Mouse (Mus musculus) thymus, adult 2 months (tissue): ENCODE data around the gene Adamtsl3. TPM values are rescaled to one million over a fixed set of nuclear protein-coding genes. Genes with fewer than 3 reads are reported as not detected.
"Not testable (repeated sequence)": the region's sequence is repeated elsewhere in the genome, so short reads cannot be mapped to it uniquely, and the experiment has no call there.

ENCODE experiments used
- DNase-seq: peaks from one replicate; pipeline ENCODE4 v3.0.0; 2021
- H3K27ac ChIP-seq: fragments of 200-500 bp; 2 replicates; pipeline ENCODE4 v1.5.1; 2012; ENCODE audit warnings: low read length, control low read depth; ENCODE audit not compliant: control insufficient read depth, insufficient read depth
- H3K27me3 ChIP-seq: fragments of 200-500 bp; 2 replicates; pipeline ENCODE4 v1.6.1; 2012; ENCODE audit warnings: mild to moderate bottlenecking, low read length, moderate library complexity, mixed read lengths; ENCODE audit not compliant: control insufficient read depth, insufficient read depth
- H3K36me3 ChIP-seq: fragments of 200-500 bp; 2 replicates; pipeline ENCODE4 v1.6.1; 2012; ENCODE audit warnings: mild to moderate bottlenecking, low read length, moderate library complexity; ENCODE audit not compliant: control insufficient read depth, insufficient read depth
- H3K4me1 ChIP-seq: fragments of 200-500 bp; replicated peaks from 2 replicates; pipeline ENCODE4 v1.6.1; 2012; ENCODE audit warnings: low read length; ENCODE audit not compliant: control insufficient read depth, insufficient read depth
- H3K4me3 ChIP-seq: fragments of 200-500 bp; 2 replicates; pipeline ENCODE4 v1.5.1; 2012; ENCODE audit warnings: mild to moderate bottlenecking, low read length, control low read depth, moderate library complexity; ENCODE audit not compliant: control insufficient read depth, insufficient read depth
- CTCF ChIP-seq: fragments of 200-500 bp; IDR thresholded peaks from 2 replicates; pipeline ENCODE4 v1.5.1; 2012; ENCODE audit warnings: mild to moderate bottlenecking, control low read depth, low read length, moderate library complexity, borderline replicate concordance; ENCODE audit not compliant: control insufficient read depth, poor library complexity, insufficient read depth; ENCODE audit errors: extremely low read depth
- POLR2A ChIP-seq: fragments of 200-500 bp; IDR thresholded peaks from 2 replicates; pipeline ENCODE4 v1.6.1; 2012; ENCODE audit warnings: mild to moderate bottlenecking, low read length, control low read depth, moderate library complexity; ENCODE audit not compliant: control insufficient read depth, poor library complexity, insufficient read depth; ENCODE audit errors: extremely low read depth
- WGBS: fragments of 180-500 bp; shearing (Covaris S2); methylation state at CpG from one replicate; pipeline ENCODE4 v1.1.7; 2018; 5-methylcytosine and 5-hydroxymethylcytosine counted together
- polyA plus RNA-seq: library from polyadenylated mRNA; depleted of rRNA; stranded (reverse); fragments of >200 nt; gene quantifications from 2 replicates; pipeline ENCODE4 v1.2.3, GENCODE M21; 2012

Adamtsl3 gene
- polyA plus RNA-seq, 1 experiment, result 0.51 TPM

GRCm38 (mm10) chr7:82396869-82397268 lies 61.4 kb downstream of the Adamtsl3 start:
- DNase-seq, result no peak
- 70% methylated on average over 5 of the region's 5 CpGs for WGBS
- Histone ChIP-seq H3K27ac (no peak overlapping the region), H3K36me3 (no peaks in the 10 kb centered on the region), H3K4me3 (no peak overlapping the region), H3K4me1 (0 out of 2 replicates have a peak, but pooled peaks cover 2% of the 10 kb centered on the region), H3K27me3 (no peaks in the 10 kb centered on the region)
- TF ChIP-seq CTCF (no peak), POLR2A (no peak)

DNA sequence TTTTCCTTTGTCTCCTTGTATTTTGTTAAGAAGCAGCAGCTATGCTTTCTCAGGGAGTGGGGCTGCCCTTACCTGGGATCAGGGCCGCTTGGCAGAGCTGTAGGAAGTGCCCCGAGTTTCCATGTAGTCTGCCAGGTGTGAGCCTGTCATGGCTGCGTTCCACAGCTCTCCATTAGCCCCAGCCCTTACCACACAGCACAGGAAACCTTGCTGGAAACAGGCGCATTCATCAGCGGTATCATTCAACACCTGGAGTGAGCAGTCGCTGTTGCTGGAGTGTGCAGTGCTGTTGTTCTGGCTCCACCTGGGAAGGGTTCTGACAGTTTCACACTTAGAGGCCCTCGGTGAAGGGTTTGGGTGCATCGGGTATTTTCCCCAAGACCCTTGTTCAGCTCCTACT lies 62.1 kb downstream of the Adamtsl3 start:
- no peaks in the 10 kb centered on the region for H3K27me3 ChIP-seq
- no peak for TF ChIP-seq POLR2A
- TF ChIP-seq CTCF, result no peak
- DNase-seq, result no peak
- 0 out of 2 replicates have a peak, but pooled peaks cover 2% of the 10 kb centered on the region for H3K4me1 ChIP-seq
- WGBS, result 70% methylated on average over 8 of the region's 8 CpGs
- no peak overlapping the region for H3K4me3 ChIP-seq
- H3K36me3 ChIP-seq, result no peaks in the 10 kb centered on the region
- H3K27ac ChIP-seq, result no peak overlapping the region

DNA sequence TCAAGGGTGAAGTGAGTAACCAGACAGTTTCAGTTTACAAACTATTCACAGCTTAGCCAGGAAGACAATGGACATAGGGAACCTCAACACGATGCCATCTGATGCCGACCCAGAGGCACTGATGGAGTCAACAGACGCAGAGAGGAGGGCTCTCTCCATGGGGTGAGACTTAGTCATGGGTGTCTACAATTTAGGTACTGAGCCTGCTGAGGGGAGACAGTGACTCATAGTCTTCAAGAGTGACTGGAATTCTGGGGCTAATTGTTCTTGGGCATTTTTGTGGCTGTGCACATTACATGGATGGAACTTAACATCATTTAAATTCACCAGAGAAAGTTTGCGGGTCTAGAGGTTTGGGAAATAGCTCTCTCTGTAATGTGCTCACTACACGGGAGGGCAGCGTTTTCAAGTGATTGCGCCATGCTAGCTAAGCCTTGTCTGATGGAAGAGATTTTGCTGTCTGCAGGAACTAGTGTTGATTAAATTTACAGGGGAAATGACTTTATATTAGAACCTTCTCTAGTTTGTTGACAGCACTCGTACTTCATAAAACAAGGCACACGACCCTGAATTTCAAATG lies 70.1 kb downstream of the Adamtsl3 start:
- 92% methylated on average over 9 of the region's 9 CpGs for WGBS
- Histone ChIP-seq H3K36me3 (no peaks in the 10 kb centered on the region), H3K4me3 (no peak overlapping the region), H3K27ac (no peak overlapping the region), H3K4me1 (no peaks in the 10 kb centered on the region), H3K27me3 (no peaks in the 10 kb centered on the region)
- TF ChIP-seq POLR2A, result no peak
- no peak for TF ChIP-seq CTCF
- no peak for DNase-seq

DNA sequence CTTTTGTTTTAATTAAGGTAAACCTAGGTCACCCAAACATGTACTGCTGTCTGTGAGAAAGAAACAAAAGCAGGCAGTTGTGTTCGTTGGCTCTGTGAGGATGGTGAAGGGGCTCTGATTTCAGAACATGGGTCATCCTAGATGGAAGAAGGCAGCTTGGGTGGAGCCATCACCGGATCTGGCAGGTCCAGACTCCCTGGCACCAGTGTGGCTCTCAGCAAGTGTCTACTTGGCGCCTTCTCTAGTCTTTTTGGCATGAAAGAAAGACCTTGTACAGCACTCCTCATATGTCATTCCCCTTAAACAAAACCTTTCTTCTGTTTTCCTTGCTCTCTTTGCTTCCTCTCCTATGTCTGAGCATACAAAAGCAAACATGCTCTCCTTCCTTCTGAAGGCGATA lies 75.5 kb downstream of the Adamtsl3 start:
- 84% methylated on average over 4 of the region's 4 CpGs for WGBS
- Histone ChIP-seq H3K4me1 (no peaks in the 10 kb centered on the region), H3K27me3 (no peaks in the 10 kb centered on the region), H3K4me3 (no peak overlapping the region), H3K27ac (no peak overlapping the region), H3K36me3 (no peaks in the 10 kb centered on the region)
- TF ChIP-seq CTCF, result no peak
- TF ChIP-seq POLR2A, result no peak
- DNase-seq, result no peak

DNA sequence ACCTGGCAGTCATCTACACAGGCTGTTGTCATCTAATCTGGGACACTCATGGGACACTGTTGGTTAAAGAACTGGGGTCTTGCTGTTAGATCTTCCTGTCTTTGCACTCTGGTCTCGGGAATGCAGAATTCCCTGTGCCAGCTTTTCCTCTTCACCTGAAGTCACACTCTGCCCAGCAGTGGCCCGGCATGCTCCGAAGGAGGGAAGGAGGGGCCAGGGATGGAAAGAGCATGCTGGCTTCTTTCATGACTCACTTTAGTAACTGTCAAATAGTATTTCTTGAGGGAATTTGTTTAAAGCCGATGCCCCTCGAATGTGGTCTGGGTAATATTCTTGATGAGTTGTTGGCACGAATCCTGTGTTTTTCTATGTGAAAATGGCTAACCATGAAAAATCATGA lies 81.2 kb downstream of the Adamtsl3 start:
- WGBS, result 92% methylated on average over 6 of the region's 6 CpGs
- no peak for TF ChIP-seq POLR2A
- TF ChIP-seq CTCF, result no peak
- Histone ChIP-seq H3K27me3 (no peaks in the 10 kb centered on the region), H3K4me1 (no peaks in the 10 kb centered on the region), H3K27ac (no peak overlapping the region), H3K36me3 (no peaks in the 10 kb centered on the region), H3K4me3 (no peak overlapping the region)
- no peak for DNase-seq

DNA sequence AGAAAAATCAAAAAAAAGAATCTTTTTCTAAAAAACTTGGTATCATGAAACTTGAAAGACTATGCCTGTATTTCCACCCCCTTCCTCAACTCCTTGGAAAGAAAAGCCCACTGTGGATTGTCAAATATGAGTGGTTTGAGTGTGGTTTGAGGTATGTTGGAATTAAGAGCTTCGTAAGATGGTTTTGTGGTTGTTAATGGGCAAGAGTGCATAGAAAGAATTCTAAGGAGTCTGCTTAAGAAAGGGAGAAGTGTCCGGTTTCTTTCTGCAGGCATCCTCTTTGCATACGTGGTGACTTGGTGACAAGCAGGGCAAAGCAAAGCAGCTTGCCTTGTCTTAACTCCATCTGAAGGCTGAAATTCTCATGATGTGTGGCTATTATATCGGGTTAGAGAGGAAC lies 81.6 kb downstream of the Adamtsl3 start:
- no peak for DNase-seq

GRCm38 (mm10) chr7:82420329-82421052 lies 85.0 kb downstream of the Adamtsl3 start:
- not testable (repeated sequence) for H3K27me3 ChIP-seq, H3K36me3 ChIP-seq, DNase-seq, H3K4me1 ChIP-seq, H3K4me3 ChIP-seq, H3K27ac ChIP-seq
- WGBS, result 74% methylated on average over 6 of the region's 6 CpGs

More for the DNA sequence above, 81.6 kb downstream of the Adamtsl3 start:
- Histone ChIP-seq H3K27me3 (no peaks in the 10 kb centered on the region), H3K4me3 (no peak overlapping the region), H3K36me3 (no peaks in the 10 kb centered on the region), H3K27ac (no peak overlapping the region), H3K4me1 (no peaks in the 10 kb centered on the region)
- WGBS, result 87% methylated on average over 4 of the region's 4 CpGs
- no peak for TF ChIP-seq CTCF
- no peak for TF ChIP-seq POLR2A
